Mouse (Mus musculus): Measurements from ENCODE around the gene Bud23.

- TF ChIP-seq CTCF (IDR thresholded peaks at IDR 0.05; ENCODE audit: control insufficient read depth, insufficient read depth, insufficient read length) = no peak
- TF ChIP-seq MYOG (IDR thresholded peaks at IDR 0.05; ENCODE audit: control insufficient read depth, extremely low read depth, insufficient read length) = no peak
- no peak for TF ChIP-seq MAX (IDR thresholded peaks at IDR 0.05)
- no peak for TF ChIP-seq USF1 (IDR thresholded peaks at IDR 0.05; ENCODE audit: low read depth)
- TF ChIP-seq MYOD1 (IDR thresholded peaks at IDR 0.05; ENCODE audit: control insufficient read depth, insufficient read length, low read depth) = no peak
- TF ChIP-seq CEBPB (IDR thresholded peaks at IDR 0.05; ENCODE audit: low read depth) = no peak
These were observed 15.8 kb upstream of the Bud23 start for GRCm38 (mm10) chr5:135080539-135080938.

Measured in C2C12 (cell line).